Mouse (Mus musculus) cerebellum, adult 11-12 months (tissue): ENCODE data around the gene Hist1h4m.
A peak's percentile ranks its signal among the peaks of the same experiment; 100 is the strongest.
"Not testable (repeated sequence)": the region's sequence is repeated elsewhere in the genome, so short reads cannot be mapped to it uniquely, and the experiment has no call there.

Experiments used
- DNase-seq: peaks from one replicate; pipeline ENCODE4 v3.0.0; 2022

Hist1h4m gene

DNA sequence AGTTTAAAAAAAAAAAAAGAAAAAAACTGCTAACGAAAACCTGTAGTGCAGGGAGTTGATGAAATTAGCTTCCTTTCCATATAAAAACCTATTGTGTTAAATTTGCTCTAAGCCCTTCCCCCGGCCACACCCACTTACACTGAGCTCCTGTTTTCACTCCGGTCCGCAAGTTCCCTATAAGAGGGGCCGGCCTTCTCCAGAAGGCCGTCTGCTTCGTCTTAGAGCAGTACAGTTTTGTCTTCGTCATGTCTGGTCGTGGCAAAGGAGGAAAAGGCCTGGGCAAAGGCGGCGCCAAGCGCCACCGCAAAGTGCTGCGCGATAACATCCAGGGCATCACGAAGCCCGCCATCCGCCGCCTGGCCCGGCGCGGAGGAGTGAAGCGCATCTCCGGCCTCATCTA lies at the start of gene Hist1h4m:
Gene Hist1h4m (plus strand): TSS at position 208 of the 400 bp plus-strand sequence.
- peak; percentile 30 for DNase-seq

DNA sequence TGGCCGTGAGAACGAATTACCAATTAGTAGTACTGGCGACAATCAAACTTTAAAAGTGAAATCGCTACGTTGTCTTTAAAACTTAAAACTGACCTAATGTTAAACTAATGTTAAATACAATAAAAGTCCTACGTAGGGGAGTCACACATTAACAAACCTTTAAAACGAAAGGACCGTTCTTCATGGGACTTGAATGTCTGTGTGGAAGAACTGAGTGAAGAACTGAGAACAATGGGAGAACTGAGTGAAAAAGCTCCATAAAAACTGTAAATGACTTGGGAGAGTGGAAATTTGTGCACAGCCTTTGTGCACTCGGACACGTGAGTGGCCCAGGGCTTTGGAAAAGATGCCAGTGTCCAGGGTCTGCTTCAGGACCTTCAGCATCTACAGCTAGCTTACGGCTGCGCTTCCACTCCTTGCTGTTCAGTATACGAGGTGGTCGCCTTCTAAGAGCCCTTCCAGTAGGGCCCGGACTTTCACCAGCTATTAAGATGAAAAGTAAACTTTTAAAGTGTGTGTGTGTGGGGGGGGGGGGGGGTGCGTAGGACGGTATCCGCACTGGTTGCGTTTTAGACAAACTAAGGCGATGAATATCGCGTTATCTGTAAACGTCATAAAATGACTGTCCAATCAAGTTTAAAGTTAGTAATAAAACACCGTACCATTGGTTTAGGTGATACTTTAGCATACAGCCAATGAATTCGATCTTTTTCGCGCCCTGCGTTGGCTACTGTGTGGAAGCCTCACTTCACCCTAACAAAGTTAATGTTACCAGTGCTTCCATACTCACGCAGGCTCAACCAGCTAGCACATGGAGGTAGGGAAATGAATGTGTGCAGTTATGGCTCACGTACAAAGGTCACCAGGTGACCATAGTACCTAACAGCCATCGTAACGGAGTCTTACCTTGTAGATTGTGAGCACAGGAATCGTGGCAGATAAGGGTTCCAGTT lies 32.5 kb upstream of the Hist1h4m start:
- DNase-seq = peak; percentile 66

GRCm38 (mm10) chr13:21779767-21780731 lies 31.5 kb upstream of the Hist1h4m start, which contains the start of gene Hist1h1b:
Gene Hist1h1b (minus strand): TSS chr13:21780625.
- DNase-seq = peak; percentile 76

GRCm38 (mm10) chr13:21781021-21781555 lies 30.5 kb upstream of the Hist1h4m start:
- DNase-seq = peak; percentile 17

DNA sequence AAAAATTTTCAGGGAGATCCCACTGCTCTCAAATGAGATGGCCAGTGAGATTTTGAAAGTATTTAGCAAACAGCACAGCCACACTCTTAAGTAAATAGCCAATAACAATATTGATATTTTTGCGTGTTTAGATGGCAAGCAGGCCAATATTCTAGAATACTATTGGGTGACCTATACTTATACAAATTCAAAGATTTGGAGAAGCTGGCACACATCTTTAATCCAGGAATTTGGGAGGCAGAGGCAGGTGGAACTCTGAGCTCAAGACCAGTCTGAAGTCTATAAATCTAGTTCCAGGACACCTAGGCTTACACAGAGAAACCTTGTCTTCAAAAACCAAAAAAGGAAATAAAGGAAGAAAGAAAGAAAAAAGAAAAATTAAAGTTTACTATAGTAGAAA lies 29.9 kb upstream of the Hist1h4m start:
- no peak for DNase-seq

GRCm38 (mm10) chr13:21782361-21783254 lies 28.9 kb upstream of the Hist1h4m start:
- peak; percentile 52 for DNase-seq

- DNase-seq = peak; percentile 61
Measured at GRCm38 (mm10) chr13:21783255-21783617, 28.3 kb upstream of the Hist1h4m start, which contains the start of gene Hist1h3i. Gene Hist1h3i (minus strand): TSS chr13:21783370.

DNA sequence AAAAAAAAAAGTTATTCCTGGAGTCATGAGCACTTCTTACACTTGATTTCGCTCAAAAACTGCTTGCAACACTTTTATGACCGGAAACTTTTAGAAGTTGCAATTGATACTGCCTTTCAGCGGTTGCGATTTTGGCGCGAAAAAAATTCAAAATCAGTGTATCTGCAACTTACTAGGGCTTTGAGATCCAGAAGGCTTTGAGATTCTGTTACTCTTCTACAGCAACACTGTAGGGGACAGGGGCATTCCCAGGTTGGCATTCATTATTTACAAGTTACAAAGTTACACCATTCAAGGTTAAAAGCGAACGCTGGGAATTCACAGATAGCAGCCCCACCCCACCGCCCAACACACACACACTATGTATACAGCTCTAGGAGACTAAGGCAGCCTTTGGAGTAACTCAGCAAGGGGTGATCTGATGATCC lies 27.8 kb upstream of the Hist1h4m start:
- peak; percentile 28 for DNase-seq

- no peak for DNase-seq
Measured at GRCm38 (mm10) chr13:21784311-21784710, 27.2 kb upstream of the Hist1h4m start.

- no peak for DNase-seq
Measured at GRCm38 (mm10) chr13:21786189-21786898, 25.2 kb upstream of the Hist1h4m start.

DNA sequence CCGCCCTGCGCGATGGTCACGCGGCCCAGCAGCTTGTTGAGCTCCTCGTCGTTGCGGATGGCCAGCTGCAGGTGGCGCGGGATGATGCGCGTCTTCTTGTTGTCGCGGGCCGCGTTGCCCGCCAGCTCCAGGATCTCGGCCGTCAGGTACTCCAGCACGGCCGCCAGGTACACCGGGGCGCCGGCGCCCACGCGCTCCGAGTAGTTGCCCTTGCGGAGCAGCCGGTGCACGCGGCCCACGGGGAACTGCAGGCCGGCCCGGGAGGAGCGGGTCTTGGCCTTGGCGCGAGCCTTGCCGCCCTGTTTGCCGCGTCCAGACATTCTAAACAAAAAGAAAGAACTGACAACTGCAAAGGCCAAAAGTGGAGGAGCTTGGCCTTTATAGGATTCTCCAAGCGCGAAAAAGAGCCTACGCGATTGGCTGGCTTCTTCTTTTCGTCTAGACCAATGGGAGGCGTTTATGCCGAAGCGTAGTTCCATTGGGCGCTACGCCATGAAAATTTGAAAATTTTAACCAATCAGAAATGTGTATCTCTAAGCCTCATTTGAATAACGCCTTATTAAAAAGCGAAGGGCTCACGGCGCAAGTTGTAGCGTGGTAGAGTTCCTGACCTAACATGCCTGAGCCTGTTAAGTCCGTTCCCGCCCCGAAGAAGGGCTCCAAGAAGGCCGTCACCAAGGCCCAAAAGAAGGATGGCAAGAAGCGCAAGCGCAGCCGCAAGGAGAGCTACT lies 24.5 kb upstream of the Hist1h4m start, which contains the start of the genes Hist1h2an and Hist1h2bp:
Gene Hist1h2an (minus strand): TSS at position 320 of the 731 bp plus-strand sequence.
Gene Hist1h2bp (plus strand): TSS at position 563 of the 731 bp plus-strand sequence.
- peak; percentile 92 for DNase-seq

GRCm38 (mm10) chr13:21787760-21788593 lies 23.6 kb upstream of the Hist1h4m start:
- no peak for DNase-seq

DNA sequence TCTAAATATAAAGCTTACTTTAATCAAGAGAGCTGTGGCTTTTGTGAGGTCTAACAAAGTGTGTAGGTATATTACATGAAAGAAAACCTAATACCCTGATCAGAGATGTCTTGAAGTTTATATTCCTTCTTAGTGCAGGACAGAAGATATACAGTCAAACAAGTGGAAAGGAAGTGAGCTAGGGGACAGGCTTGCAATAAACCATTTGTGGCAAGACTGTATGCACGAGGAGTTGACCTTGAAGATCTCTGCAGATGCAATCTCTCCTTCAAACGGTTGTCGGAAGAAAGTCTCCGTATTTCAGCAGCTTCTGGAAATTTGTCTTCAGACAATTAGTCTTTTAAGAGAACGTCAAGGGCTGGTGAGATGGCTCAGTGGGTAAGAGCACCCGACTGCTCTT lies 21.6 kb upstream of the Hist1h4m start:
- DNase-seq = no peak

DNA sequence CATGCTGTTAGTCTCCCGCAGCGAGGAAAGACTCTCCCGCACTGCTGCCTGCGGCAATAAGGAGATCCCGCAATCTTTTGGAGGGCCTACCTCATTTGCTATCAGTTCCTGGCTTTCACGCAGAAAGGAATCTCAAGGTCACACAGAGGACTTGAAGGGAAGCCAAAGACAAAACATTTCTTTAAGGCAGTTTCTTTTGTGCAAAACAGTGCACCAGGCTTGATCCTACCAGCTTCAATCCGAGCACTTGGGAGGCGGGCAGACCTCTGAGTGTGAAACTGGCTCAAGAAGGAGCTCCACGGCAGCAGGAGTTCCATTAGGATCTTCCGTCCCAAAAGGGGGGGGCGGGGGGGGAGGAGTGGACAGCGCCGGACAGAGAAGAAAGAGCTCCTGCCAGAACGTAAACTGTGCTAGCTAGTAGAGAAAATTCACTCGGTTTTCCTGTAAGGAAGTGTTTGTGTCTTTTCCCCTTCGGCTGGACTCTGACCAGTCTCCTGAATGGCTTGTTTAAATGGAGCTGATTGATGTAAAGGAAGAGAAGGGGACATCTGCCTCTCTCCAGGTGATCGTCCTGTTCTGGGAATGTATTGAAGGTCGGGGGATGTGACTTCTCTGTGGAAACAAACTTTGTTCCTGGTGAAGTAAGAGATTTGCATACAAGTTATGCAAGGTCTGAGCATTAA lies 20.8 kb upstream of the Hist1h4m start:
- no peak for DNase-seq

- no peak for DNase-seq
Measured at GRCm38 (mm10) chr13:21795584-21795983, 16.0 kb upstream of the Hist1h4m start.

- DNase-seq = not testable (repeated sequence)
Measured at GRCm38 (mm10) chr13:21797163-21797562, 14.4 kb upstream of the Hist1h4m start.

- DNase-seq = not testable (repeated sequence)
Measured at GRCm38 (mm10) chr13:21803058-21803457, 8.5 kb upstream of the Hist1h4m start.

DNA sequence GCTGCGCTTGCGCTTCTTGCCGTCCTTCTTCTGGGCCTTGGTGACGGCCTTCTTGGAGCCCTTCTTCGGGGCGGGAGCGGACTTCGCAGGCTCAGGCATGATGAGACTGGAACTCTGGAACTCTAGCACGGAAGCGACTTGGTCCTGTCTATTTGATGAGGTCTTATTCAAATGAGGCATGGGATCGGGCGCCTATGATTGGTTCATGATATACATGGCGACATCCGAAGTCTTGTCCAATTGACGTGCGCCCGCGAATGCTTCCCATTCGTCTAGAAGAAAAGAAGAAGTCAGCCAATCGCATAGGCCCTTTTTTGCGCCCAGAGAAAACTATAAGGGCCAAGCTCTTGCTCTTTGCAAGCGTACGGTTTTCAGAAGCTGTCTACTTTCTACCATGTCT lies 1.5 kb upstream of the Hist1h4m start, which contains the start of the genes Hist1h2bq and Hist1h2ao:
Gene Hist1h2bq (minus strand): TSS at position 125 of the 400 bp plus-strand sequence.
Gene Hist1h2ao (plus strand): TSS at position 393 of the 400 bp plus-strand sequence.
- DNase-seq = not testable (repeated sequence)
